Mouse (Mus musculus): ENCODE results near the gene Pbx1.

Pbx1 gene

DNA sequence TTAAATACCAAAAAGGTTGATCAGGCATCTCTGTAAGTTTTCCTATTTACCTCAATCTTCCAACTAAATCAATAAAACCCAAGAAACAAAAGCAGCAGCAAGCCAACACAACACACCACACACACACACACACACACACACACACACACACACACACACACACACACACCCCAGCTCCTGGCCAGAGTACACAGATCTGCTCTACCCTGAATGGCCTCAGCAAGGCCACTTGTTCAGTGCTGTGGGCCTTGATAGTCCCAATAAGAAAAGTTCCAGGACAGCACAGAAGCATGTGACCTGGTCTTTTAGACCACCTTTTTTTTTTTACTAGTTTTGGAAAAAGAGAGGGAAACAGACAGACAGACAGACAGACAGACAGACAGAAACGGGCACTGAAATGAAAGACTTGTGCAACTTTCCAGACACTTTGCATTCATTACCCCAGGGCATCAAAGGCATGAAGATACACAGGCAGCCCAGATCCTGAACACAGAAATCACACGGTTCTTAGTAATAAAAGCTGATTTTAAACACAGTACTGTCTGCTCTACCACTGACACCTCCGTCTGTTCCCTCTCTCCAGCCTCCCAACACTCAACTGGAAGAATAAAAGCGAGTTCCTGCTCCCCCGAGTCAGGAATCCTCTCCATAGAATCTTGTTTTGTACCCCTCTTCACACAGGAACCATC lies 6.9 kb downstream of the Pbx1 start:
- no peak for DNase-seq (ENCODE audit: low spot score)

DNA sequence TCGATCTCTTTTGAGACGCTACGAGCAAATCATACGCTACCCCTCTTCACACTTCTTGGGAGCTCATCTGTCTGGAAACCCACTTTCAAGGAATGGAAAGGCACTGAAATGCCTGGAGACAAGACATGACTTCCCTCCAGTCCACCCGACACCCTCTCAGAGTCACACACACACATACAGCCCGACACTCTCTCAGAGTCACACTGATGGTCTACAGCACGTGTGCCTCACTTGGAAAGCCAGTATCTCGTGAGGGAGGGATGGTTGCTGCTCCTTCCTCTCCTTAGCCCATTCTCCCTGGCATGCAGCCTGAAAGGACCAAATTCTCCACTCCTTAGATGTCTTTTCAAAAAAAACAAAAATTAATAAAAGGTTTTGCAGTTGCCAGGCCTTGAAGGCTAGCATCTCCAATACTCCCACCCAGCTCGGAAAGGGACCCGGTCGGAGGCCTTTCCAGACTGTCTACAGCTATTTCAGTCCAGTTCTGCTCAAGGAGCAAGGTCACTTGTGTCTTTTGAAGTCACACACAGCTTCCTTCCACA lies 8.6 kb downstream of the Pbx1 start:
- DNase-seq (ENCODE audit: low spot score) = no peak

DNA sequence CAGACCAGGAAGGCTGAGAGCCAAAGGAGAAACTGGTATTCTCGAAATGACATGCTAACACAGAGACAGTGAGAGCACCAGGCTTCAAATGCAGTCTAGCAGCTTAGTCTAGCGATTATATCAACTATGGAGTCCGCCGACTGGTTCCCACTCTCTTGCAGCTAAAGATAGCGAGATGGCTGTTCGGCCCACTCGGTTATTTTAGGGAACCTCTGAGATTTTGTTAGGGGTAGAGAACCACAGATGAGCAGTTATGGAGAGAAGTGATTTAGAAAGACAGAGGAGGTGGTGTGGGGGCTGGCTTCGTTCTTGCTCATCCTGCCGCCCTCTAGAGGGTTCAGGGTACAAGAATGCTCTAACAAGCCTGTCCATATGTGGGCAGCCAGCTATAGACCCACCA lies 13.2 kb downstream of the Pbx1 start:
- DNase-seq (ENCODE audit: low spot score) = no peak

DNA sequence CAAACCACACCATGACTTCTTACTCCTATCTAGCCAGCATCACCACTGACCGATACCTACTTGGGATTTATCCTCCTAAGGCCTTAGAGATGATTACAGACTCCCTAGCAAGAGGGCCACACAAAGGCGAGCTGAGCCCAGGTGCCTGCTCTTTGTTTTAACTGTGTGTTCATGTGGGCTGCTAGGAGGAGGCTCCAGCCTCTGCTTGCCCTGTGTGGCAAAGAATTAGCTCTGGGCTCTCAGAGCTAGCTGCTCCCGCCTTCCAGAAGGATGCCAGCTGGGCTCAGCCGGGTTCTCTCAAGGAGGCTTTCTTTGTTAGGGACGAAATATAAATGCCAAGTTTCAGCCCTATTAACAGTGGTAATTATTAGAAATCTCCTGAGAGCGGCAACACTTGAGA lies 14.4 kb downstream of the Pbx1 start:
- no peak for DNase-seq (ENCODE audit: low spot score)

DNA sequence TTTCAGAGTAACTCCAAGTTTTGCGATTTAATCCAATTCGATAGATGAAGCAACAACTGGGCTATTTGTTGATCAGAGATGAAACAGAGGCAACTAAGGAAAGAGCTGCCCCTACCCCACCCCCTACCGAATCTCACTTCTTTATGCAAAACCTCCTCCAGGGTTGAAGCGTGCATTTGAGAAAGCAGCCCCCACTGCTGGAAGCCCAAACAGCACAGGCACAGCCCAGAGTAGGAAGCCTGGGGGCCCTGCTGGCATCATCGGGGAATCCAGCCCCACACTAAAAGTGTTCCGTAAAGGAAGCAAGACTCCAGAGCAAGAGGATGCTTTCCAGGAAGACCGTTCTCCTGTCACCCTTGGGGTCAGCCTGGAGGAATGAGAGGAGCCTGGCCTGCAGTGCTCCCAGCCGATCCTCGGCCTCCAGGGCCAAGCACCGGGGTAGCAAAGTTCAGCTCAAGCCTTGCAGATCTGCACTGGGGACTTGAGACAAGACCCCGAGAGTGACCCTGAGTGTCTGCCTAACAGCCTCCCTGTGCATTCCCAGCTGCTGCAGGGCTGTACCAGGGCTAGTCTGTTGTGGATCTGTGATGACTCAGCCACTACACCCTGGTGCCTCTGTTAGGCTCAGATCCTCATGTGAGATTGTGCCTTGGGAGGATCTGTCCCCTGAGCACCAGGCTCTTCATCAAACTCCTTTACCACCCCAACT lies 15.2 kb downstream of the Pbx1 start:
- no peak for DNase-seq (ENCODE audit: low spot score)

DNA sequence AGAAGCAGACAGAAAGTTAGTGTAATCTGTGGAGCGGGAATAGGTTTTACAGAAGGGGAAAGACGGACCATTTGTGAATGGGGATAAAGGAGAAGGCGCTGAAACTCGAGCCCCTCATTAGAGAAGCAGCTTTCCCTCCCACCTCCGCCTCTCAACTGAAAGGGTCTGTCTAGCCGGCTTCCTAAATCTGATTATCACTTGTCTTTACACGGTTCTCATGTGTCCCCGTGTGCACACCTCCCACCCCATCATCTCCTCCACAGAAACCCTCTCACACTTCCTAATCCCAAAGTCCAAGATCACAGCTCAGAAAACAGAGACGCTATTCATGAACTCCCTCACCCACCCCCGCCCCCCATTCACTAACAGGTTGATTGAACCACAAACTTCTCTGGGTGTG lies 21.5 kb downstream of the Pbx1 start:
- no peak for DNase-seq (ENCODE audit: low spot score)

DNA sequence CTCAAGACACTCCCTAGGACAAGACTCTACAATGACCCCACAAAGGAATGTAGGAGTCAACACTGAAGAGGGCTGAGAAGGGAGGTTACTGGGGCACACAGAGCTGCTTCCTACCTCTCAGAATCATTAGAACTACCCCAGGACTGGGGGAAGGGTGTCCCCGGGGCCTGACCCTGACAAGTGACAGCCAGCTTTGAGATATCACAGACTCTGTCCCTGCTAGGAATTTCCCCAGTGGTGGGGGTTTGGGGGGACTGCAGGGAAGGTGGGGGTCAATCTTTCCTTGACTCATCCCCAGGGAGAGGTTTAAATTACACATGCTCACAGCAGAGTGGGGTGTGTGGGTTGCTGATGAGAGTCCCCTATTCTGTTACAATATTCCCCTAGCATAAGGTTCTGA lies 22.0 kb downstream of the Pbx1 start:
- DNase-seq (ENCODE audit: low spot score) = no peak

DNA sequence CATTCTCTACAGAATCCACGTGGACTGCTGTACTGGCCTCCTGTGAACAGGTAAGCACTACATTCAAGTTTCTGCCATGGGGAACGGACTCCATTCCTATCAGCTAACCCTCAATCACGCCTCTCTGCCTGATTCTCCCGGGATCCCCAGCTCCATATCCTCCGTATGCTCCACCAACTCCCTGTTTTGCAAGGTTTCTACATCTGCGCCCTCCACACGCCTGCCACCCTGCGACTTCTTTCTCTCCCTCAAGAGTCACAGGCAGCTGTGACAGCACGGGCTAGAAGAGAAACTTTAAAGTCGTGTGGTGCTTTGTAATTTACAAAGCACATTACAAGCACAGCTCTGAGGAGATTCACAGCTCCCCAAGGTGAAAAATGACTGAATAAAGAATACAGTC lies 23.3 kb downstream of the Pbx1 start:
- DNase-seq (ENCODE audit: low spot score) = no peak

DNA sequence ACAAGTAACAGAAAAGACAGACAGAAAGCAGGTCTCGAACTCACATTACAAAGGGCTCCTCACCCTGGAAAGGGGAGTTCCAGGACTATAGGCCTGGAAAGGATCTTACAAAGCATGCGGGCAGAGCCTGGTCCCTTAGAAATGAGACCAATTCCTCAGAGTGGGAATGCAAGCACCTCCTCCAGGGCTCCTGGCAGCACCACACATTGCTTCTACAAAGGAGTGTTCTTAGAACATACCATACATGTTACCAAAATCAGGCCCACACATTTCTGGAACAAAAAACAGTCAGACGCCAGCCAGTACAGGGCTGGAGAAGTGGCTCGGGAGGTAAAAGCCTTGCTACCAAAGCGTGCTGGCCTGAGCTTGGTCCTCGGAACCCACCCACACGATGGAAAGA lies 24.1 kb downstream of the Pbx1 start:
- DNase-seq (ENCODE audit: low spot score) = no peak

DNA sequence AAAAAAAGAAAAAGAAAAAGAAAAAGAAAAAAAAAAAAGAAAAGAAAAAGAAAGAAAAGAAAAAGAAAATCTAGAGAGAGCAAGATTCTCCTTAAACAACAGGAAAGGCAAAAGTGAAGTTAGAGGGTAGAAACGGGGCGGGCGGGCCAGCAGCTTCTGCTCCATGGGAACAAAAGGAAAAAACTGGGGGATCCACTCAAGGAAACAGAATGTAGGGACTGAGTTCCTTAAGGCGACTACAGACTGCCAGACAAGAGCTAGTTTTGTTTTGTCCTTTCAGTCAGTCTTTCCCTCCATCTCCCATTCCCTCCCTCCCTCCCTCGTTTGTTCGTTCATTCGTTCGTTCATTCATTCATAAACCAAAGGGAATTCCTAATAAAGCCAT lies 25.8 kb downstream of the Pbx1 start:
- DNase-seq (ENCODE audit: low spot score) = no peak

DNA sequence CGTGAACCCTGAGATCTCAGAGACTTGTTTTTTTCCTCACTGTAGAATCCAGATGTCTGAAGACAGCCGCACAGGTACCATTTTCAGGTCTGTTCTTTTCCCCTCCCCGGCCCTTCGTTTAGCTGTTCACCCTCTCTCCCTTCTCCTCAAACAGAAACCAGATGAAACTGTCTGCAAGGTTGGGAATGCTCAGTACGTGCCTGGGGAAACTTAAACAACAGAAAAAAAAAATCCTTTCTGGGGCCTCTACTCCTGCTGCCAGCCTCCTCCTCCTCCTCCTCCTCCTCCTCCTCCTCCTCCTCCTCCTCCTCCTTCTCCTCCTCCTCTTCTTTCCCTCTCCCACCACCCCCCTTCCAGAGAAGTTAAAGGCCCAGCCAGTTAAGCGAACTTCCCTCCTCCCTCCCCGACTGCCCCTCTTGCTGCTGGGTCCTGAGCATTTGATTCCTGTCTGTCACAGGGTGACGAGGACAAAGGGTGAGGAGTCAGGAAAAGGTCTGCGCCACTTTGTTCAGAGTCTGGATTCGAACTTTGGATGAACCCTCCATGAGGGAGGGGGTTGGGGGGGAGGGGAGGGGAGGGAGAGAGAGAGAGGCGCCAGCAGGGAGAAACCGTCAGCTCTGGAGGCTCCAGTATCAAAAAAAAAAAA lies 26.3 kb downstream of the Pbx1 start:
- no peak for DNase-seq (ENCODE audit: low spot score)

DNA sequence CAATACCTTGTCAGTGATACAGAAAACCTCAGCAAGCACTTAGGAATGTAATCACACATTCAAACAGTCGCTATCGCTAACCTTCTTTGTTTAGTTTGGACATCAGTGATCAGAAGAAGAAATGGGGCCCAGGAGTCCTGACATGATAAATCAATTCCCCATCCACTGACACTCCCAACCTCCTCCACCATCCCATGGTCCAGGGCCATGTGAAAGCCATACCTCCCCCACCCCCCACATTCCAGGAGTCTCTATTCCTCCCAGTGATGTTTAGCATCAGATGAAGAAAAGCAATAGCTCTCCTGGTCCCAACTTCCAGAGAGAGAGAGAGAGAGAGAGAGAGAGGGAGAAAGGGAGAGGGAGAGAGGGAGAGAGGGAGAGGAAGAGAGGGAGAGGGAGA lies 28.5 kb downstream of the Pbx1 start:
- DNase-seq (ENCODE audit: low spot score) = no peak

DNA sequence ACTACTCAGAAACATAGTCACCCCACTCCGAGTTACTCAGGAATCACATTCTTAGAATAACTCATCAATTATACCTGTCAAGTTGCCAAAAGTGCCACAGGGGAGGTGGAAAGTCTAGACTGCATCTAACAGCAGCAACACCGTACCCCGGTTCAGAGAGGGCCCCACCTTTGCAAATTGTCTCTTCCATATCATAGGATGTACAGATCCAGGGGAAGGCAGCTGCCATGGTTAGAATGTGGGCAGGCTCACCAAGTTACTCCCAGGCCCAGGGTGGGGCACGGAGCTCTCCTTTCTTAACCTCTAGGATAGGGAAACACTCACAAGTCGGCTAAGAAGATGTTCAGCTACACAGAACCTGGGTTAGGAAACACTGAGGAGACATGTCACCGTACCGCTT lies 29.4 kb downstream of the Pbx1 start:
- DNase-seq (ENCODE audit: low spot score) = no peak

DNA sequence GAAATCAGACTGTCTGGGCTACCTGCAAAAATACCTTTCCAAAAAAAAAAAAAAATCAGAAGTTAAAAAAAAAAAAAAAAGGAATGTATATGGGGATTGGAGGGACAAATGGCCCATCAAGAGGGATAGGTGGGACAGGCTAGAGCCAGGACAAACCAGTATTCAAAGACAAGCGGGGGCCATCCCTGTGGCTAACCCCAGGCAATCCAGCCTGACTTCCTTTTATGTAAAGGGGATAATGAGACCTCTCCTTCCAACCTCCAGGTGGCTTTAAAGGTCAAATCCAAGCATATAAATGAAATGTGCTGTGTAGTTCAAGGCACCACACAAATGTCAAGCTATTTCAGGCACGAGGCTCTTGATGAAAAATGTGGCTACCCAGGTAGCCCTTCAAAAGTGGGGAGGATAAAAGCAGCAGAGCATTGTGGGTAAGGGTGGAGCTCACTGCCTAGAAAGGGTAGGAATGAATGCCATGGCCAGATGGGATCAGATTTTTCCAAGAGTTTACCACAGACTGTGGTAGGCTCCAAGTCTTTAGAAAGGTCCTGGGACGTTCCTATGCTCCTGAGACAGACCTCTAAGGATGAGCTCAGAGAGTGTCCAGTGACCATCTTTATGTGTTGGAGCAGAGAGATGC lies 36.4 kb downstream of the Pbx1 start:
- no peak for DNase-seq (ENCODE audit: low spot score)

DNA sequence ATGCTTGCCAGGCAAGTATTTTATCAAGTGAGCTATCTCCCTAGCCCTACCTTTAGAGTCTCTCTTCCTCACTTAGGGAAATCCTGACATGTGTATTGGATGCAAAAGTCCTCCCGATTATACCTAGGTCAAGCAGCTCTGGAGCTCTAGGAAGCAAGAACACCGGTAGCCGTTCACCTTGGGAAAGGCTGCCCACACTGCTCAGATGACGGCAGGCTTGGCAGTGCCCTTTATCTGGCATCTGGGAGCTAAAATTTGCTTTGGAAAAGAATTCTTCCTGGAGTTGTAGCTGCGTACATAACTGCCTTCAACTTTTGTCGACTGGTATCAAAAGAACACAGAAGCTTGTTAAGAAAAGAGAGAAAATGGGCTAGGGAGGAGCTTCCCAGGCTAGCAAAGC lies 37.5 kb downstream of the Pbx1 start:
- no peak for DNase-seq (ENCODE audit: low spot score)

DNA sequence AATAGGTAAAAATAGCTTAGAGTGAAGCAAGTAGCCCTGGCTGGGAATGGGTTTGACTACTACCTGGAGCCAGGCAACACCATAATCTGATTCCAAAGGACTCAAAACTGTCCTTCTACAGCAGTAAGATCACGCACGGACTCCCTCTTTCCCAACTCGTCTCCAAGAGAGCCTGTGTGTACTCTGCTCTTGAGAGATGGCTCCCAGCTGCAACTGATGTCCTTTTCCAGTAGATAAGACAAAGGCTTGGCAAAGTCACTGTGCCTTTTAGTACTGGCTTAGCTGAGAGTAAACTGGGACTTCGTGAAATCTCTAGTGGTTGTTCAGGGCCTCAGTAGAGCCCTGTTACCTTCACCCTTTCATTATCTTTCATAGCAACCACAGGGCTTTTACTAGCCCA lies 38.6 kb downstream of the Pbx1 start:
- DNase-seq (ENCODE audit: low spot score) = no peak

DNA sequence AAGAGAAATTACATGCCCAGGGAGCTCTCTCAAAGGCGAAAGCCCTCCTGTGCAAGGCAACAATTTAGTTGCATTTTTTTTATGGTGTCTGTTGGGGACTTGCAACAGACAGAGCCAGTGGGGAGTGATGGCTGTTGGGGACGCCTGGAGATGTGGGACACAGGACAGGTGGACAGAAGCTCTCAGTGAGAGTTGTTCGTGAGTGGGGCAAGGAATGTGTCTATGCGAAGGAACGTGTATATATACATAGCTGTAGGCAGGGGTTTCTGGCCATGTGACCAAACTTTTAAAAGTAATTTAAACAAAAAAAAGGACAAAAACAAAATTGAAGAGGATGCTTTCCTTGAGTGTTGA lies 39.6 kb downstream of the Pbx1 start:
- DNase-seq (ENCODE audit: low spot score) = no peak

DNA sequence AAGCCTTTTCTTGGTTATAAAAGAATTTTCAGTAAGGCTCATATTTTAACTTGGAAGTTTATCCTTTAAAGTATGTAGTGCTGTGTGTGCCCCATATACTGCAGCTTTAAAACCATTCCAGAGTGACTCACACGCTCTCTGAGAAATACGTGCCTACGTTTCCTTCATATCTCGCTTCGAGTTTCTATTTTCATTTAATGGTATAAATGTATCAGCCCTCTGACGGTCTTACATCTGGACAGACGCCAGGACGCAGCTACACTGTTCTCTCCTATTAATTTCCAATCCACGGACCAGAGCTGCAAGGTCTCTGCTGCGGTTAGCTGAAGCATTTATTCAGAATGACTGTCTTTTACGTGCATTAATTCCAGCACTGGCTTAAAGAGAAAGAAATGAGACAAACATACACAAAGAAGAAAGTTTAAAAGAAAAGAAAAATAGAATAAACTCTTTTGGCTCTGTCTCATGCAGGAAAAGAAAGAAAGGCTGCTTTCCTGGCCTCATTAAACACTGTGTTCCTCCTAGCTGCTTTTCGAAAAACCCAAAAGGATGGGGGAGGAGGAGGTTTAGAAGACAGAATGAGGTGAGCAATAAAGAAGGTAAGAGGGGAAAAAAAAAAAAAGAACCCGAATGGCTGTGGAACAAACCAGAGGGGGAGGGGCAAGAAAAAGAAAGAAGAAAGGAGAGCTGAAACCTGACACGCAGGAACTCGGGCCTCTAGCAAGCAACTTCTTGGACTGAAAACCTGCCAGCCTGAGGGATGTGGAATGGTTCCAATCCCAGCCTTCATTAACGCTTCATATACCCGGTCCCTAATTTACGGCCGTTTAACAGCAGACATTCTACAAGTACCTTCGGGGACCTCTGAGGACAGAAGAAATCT lies 40.2 kb downstream of the Pbx1 start:
- DNase-seq (ENCODE audit: low spot score) = no peak

DNA sequence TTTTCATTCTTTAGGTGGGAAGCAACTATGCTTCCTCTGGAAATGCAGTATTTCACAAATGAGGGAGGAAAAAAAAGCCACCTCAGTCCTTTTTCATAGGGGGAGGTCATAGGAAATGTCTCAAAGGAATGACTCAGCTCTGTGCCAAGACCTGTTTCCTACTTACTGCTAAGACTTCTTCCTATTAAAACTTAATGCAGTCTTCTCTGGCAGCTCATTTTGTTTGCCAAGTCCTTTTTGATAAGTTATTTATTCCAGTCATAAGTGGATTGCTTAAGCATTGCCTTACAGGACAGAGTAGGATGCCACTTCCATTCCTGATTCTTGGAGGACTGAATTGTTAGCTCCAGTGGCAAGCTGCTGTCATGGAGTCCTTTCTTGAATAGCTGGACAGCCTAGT lies 41.3 kb downstream of the Pbx1 start:
- no peak for DNase-seq (ENCODE audit: low spot score)

DNA sequence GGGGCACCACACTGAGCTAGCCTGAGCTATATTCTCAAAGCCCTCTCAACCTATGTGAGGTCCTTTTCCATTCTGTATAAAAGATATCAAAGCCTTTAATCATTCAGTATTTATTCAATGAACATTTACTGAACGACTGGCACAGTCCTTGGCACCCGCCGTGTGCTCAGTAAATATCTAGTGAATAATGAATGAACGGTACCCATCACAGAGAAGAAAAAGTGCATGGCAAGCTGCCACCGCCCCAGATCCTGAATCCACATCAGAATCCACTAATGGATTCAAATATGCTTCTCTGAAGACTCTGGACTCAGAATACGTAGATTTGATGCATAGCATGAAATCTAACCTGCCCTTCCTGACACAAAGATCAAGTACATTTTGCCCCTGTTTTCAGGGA lies 45.9 kb downstream of the Pbx1 start:
- DNase-seq (ENCODE audit: low spot score) = no peak

DNA sequence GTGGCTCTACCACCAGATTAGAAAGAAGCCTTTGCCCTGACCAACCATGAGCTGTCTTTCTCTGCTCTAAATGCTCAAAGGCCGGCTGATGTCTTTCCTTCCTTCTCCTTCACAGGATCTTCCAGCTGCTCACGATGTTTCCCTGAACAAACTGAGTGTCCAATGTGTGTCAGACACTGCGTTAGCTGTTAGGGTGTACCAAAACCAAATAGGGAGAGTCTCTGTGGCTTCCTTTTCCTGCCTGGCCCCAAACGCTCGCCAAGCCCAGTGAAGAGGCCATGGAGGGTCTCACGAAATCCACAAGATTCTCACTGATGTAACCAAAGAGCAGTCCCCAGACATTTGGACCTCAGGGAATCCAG lies 47.5 kb downstream of the Pbx1 start:
- no peak for DNase-seq (ENCODE audit: low spot score)
